Mouse (Mus musculus) adrenal gland, adult 18-20 months (tissue): ENCODE results near the gene Myof. TPM values are rescaled to one million over a fixed set of nuclear protein-coding genes. Genes with fewer than 3 reads are reported as not detected.

Experiments
- DNase-seq, 2 experiments: peaks; one replicate each; pipeline ENCODE4 v3.0.0; 2021 to 2022; ENCODE audit warnings: low spot score in 2 of 2
- total RNA-seq, 2 experiments: library from RNA; stranded (reverse); gene quantifications; 1 replicate in 1 of 2; 2 replicates in 1 of 2; pipeline ENCODE4 v1.2.3; 2021

The Myof gene
- total RNA-seq, 2 experiments from 2014 or later, result 29.4 to 34.1 TPM

- DNase-seq, result no peak
These were observed 1.8 kb upstream of the Myof start for GRCm38 (mm10) chr19:38045198-38045597.

GRCm38 (mm10) chr19:38042261-38042722, 1.1 kb downstream of the Myof start:
- peak in 1 of 2 experiments; percentile 34 for DNase-seq

- DNase-seq, result no peak
These were observed 5.1 kb downstream of the Myof start for GRCm38 (mm10) chr19:38038267-38038666.

- DNase-seq, result no peak
These were observed 7.6 kb downstream of the Myof start for GRCm38 (mm10) chr19:38035766-38036165.

- DNase-seq, result no peak
These were observed 8.7 kb downstream of the Myof start for GRCm38 (mm10) chr19:38034696-38035095.

GRCm38 (mm10) chr19:38033735-38034057, 9.7 kb downstream of the Myof start:
- no peak for DNase-seq

GRCm38 (mm10) chr19:38032993-38033734, 10.2 kb downstream of the Myof start:
- DNase-seq, result no peak

- no peak for DNase-seq
These were observed 12.2 kb downstream of the Myof start for GRCm38 (mm10) chr19:38031144-38031543.

- DNase-seq, result peak in 1 of 2 experiments; percentile 37
These were observed 12.7 kb downstream of the Myof start for GRCm38 (mm10) chr19:38030673-38031137.

- DNase-seq, result no peak
These were observed 13.5 kb downstream of the Myof start for GRCm38 (mm10) chr19:38029871-38030270.

- DNase-seq, result no peak
These were observed 14.1 kb downstream of the Myof start for GRCm38 (mm10) chr19:38029292-38029691.

- no peak for DNase-seq
These were observed 15.4 kb downstream of the Myof start for GRCm38 (mm10) chr19:38027881-38028521.

- DNase-seq, result no peak
These were observed 16.0 kb downstream of the Myof start for GRCm38 (mm10) chr19:38027389-38027788.

- no peak for DNase-seq
These were observed 17.2 kb downstream of the Myof start for GRCm38 (mm10) chr19:38026211-38026624.

- DNase-seq, result no peak
These were observed 17.9 kb downstream of the Myof start for GRCm38 (mm10) chr19:38025254-38026041.

GRCm38 (mm10) chr19:38023603-38024002, 19.8 kb downstream of the Myof start:
- DNase-seq, result no peak

- DNase-seq, result no peak
These were observed 20.7 kb downstream of the Myof start for GRCm38 (mm10) chr19:38022710-38023109.

- no peak for DNase-seq
These were observed 27.5 kb downstream of the Myof start for GRCm38 (mm10) chr19:38015873-38016254.

- DNase-seq, result no peak
These were observed 28.1 kb downstream of the Myof start for GRCm38 (mm10) chr19:38015180-38015872.

GRCm38 (mm10) chr19:38014443-38014842, 28.9 kb downstream of the Myof start:
- DNase-seq, result no peak

- DNase-seq, result no peak
These were observed 32.0 kb downstream of the Myof start for GRCm38 (mm10) chr19:38011379-38011778.
